Mouse (Mus musculus): ENCODE results near the gene Opcml.

GRCm38 (mm10) chr9:28452509-28452908 is 661.9 kb downstream of the Opcml start:
- no peak for TF ChIP-seq CTCF (IDR thresholded peaks at IDR 0.05; ENCODE audit: extremely low read depth, insufficient read depth, insufficient read length, insufficient replicate concordance)
- TF ChIP-seq POLR2A (IDR thresholded peaks at IDR 0.05; ENCODE audit: low read depth, low read length): no peak

Data from spleen, adult 2 months (tissue).